Mouse (Mus musculus): Measurements from ENCODE around the gene Ppp1r35.
"Not testable (repeated sequence)": the region's sequence is repeated elsewhere in the genome, so short reads cannot be mapped to it uniquely, and the experiment has no call there.

The Ppp1r35 gene

DNA sequence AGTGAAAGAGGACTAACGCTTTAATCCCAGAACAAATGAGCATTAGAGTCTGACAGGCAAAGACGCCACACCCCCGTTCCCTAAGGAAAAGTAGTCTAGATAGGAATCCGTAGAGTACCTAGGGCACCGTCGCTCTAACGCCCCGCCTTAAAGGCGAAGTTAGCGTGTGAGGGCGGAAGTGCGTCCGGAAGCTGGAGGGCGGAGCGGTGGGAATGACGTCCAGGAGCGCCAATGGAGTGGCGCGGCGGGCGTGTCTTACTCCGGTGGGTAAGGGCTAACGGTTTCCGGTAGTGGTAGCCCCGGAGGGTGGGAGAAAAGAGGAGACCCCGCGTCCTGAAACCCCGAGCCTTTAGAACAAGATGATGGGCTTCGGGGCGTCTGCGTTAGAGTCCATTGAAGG is at the start of gene Ppp1r35:
Gene Ppp1r35, plus strand, starts transcription at position 215 of the 400 bp plus-strand sequence.
- peak; percentile 96 for DNase-seq (ENCODE audit: extremely low spot score)

DNA sequence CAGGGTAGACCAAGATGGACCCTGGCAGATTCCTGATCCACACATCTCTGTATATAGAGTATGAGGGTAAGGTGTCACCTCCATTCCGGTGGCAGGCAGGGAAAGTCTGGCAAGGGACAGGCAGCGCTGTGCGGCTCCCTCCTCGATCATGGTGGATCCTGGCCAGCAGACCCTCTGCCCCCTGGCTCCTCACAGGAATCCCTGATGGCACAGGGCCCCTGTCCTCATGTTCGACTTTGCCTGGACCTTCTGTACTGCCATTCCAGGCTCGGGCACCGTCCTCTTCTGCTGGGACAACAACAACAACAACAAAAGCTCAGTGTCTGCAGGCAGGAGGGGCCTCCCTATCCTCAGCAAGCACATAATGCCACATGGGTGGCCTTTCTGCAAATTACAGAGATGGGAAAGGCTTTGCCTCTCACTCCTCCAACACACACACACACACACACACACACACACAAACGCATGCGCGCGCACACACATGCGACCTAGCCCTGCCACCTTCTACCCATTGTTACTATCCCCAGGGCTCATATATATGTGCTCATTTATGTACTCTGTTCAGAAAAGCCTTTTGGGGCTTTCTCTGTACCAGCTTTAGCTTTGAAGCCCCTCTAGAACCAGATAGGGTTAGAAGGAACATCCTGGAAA is 44.9 kb upstream of the Ppp1r35 start:
- no peak for DNase-seq (ENCODE audit: extremely low spot score)

GRCm38 (mm10) chr5:137734289-137735061 is 44.2 kb upstream of the Ppp1r35 start:
- DNase-seq (ENCODE audit: extremely low spot score): peak; percentile 77

DNA sequence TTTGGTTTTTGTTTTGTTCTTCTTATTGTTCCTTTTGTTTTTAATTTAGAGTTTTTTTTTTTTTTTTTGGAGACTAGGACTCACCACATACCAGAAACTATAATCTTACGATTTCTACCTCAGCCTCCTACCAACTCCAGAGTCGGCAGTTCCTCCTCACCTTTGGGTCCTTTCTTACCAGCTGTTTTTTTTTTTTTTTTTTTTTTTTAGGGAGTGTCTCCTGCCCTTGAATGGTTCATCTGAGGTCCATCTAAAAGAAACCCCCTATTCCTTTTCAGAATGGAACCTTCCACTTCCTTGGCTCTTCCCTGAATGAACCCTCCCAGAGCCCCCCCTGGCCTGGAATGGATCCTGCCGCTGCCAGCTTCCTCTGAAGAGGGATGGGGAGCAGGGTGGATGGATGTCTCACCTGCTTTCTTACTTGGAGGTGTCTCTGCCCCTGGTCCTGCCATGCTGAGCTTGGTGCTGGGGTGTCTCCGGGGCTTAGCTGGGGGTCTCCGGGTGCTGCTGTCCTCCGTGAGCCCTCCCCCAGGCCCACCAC is 41.2 kb upstream of the Ppp1r35 start:
- DNase-seq (ENCODE audit: extremely low spot score): no peak

DNA sequence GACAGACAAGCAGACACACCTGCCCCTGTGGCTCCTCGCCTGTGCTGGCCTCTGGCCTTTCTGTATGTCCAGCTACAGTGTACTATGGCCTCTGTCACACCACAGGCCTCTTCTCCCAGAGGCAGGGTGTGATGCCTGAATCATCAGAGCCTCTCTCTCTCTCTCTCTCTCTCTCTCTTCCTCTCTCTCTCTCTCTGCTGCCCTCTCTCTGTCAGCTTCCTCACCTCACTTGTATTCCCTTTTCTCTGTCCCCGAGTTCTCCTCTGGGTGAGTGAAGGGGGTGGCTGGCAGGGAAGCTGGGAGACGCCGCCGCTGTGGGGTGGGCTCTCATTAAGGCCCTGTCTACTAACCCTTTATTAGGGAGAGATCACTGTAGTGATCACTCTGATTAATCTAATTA is 40.1 kb upstream of the Ppp1r35 start:
- DNase-seq (ENCODE audit: extremely low spot score): no peak

GRCm38 (mm10) chr5:137739471-137739870 is 39.2 kb upstream of the Ppp1r35 start:
- DNase-seq (ENCODE audit: extremely low spot score): no peak

GRCm38 (mm10) chr5:137740506-137740905 is 38.1 kb upstream of the Ppp1r35 start:
- no peak for DNase-seq (ENCODE audit: extremely low spot score)

DNA sequence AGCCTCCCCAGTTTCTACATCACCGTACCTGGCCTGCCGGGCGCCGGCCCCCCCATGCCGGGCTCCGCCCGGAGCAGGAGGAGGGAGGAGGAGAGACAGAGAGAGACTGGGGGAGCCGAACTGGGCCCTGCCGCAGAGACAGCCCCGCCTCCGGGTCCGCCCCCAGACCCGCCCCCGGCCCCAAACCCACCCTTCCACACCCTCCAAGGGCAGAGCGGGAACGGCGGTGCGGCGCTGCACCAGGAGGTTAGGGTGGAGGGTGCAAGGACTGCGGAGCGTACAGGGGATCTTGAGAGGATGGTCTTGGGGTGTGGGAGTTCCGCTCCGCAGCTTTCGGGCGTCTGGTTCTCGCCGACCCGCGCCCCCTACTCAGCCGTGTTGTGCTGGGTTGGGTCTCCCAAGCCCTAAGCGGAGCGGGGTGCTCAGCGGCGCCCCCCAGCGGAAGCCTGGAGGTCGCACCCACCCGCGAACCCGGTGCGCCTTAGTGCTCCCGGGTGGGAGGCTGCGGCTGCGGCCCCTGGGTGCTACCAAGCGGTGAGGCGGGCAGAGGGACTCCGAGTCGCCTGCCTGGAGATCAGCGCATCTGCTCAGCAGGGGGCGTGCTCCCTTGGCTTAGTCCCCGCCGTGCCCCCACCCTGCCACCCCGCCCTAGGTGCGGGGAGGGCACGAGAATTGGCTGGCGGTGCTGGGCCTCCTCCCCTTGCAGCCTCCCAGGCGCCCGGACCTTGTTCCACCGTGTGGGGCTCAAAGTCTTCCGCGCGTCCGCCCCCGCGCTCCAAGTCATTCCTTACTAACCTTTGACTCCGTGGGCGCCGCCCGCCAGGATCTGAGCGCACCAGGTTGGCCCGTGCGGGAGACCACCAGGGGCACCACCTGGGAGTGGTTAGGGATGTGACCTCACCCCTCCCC is 37.4 kb upstream of the Ppp1r35 start, which contains the start of gene Nyap1:
Gene Nyap1, minus strand, starts transcription at position 585 of the 909 bp plus-strand sequence.
- DNase-seq (ENCODE audit: extremely low spot score): peak; percentile 90

DNA sequence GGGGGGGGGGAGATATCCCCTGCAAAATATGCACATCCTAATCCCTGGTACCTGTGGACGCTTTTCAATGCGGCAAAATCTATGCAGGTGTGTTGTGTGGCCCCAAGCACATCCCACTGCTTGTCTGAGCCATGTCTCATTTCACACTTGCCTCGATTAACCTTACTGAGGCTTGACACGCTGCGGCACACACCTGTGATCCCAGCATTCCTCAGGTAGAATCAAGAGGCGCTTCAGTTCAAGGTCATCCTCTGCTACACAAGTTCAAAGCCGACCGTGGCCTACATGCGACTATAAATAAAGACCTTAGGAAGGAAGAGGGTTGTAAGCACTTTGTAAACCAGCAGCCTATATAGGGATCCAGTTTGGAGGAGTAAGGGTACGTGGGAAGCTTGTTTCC is 36.6 kb upstream of the Ppp1r35 start:
- DNase-seq (ENCODE audit: extremely low spot score): no peak

DNA sequence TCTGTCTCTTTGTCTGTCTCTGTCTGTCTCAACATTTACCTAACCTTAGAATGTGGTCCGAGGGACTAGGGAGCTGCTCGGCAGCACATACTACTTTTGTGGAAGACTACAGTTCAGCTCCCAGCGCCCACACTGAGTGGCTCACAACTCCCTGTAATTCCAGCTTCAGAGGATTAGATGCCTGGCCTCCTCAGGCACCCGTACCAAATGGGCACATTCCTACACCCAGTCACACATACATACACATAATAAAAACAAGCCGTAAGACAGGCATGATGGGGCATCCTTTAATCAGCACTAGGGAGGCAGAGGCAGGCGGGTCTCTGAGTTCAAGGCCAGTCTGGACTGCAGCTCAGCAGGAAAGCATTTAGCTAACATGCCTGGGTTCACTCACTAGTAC is 35.8 kb upstream of the Ppp1r35 start:
- no peak for DNase-seq (ENCODE audit: extremely low spot score)

DNA sequence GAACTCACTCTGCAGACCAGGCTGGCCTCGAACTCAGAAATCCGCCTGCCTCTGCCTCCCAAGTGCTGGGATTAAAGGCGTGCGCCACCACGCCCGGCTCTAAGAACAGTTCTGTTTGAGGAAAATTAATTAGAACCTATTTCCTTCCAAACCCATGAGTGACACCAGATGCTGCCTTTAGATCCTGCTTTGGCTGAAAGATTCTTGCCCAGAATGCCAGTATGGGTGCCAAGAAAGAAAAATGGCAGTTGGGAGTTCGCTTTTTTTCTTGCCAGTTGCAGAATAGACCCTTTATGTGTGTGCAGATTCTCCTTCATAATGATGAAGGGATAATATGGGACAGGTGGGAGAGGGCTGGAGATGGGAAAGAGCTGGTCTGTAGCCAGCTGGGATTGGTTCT is 34.5 kb upstream of the Ppp1r35 start:
- DNase-seq (ENCODE audit: extremely low spot score): no peak

DNA sequence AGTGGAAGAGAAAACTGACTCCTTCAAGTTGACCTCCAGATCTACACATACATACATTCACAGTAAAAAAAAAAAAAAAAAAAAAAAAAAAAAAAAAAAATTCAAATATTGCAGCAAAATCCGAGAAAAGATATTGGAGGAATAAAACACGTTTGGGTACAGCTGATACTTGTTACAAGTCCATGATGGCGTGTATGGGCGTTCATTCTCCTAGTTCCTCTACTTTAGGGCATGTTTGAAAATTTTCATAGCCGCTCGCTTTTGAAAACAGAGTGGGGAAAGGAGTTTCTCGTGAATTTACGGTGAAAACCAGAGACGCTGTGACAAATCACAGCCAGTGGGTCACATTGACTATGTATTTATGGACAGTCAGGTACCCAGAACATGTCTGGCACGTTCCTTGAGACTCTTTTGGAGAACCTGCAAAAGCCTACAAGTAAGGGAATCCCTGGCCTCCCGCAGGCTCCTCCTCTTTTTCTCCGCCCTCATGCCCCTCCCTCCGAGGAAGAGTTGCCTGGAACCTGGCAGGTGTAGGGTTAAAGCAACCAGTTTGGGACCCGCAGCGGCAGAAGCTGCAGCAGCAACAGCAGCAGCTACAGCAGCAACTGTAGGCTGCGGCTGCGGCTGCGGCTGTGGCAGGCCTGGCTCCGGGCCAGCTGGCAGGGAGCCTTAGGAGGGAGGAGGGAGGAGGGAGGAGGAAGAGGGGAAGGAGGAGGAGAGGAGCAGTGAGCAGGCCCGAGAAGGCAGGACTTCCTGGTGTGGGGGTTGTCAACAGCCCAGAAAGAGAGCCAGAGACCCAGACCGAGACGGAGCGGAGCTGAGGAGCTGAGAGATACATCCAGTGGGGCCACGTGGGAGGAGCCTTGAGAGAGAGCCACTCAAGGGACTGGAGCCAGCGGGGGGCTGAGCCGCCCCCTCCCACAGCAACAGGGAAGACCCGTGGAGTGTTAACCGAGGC is 33.2 kb upstream of the Ppp1r35 start, which contains the start of gene Tsc22d4:
Gene Tsc22d4, plus strand, starts transcription at position 517 of the 958 bp plus-strand sequence.
- DNase-seq (ENCODE audit: extremely low spot score): peak; percentile 90

- DNase-seq (ENCODE audit: extremely low spot score): peak; percentile 67
These were observed 32.3 kb upstream of the Ppp1r35 start for GRCm38 (mm10) chr5:137746282-137746850.

- DNase-seq (ENCODE audit: extremely low spot score): no peak
These were observed 31.8 kb upstream of the Ppp1r35 start for GRCm38 (mm10) chr5:137746851-137747325.

DNA sequence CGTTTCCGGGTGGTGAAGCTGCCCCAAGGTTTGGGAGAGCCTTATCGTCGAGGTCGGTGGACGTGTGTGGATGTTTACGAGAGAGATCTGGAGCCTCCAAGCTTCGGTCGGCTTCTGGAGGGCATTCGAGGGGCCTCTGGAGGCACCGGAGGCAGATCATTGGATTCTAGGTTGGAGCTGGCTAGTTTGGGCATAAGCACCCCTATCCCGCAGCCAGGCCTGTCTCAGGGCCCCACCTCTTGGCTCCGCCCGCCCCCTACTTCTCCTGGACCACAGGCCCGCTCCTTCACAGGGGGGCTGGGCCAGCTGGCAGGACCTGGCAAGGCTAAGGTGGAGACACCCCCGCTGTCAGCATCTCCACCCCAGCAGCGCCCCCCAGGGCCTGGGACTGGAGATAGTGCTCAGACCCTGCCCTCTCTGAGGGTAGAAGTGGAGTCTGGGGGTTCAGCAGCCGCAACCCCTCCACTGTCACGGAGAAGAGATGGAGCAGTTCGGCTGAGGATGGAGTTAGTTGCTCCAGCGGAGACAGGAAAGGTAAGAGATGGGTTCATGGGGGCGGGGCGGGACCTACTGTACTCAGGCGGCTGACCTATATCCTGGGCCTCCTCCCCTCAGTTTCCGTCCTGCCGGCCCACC is 31.2 kb upstream of the Ppp1r35 start:
- DNase-seq (ENCODE audit: extremely low spot score): peak; percentile 50

DNA sequence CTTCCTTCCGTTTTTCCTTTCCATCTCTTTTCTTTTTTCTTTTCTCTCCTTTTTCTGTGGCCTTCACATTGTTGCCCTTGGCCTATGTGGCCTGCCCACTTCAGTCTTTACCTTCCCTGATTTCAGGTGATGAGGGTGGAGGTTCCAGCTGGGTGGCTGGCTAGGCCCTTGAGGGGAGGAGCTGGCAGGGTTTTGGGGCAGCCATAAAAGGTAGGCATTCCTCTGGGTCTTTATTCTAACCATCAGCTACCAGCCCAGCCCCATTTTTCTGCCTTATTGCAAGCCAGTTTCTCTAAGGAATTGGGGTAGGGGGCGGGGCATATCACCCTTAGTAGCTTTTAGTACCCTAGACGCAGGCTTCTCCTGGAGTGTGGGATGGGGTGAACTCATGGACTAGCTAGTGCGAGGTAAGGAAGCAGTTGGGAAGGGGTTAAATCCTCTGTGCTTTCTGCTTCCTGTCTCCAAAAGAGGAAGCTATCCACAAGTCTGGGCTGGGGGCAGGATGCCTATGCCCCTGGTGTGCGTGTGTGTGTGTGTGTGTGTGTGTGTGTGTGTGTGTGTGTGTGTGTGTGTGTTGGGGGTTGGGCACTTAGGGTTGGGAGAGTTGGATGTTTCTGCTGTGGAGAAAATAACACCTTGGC is 30.4 kb upstream of the Ppp1r35 start:
- no peak for DNase-seq (ENCODE audit: extremely low spot score)

DNA sequence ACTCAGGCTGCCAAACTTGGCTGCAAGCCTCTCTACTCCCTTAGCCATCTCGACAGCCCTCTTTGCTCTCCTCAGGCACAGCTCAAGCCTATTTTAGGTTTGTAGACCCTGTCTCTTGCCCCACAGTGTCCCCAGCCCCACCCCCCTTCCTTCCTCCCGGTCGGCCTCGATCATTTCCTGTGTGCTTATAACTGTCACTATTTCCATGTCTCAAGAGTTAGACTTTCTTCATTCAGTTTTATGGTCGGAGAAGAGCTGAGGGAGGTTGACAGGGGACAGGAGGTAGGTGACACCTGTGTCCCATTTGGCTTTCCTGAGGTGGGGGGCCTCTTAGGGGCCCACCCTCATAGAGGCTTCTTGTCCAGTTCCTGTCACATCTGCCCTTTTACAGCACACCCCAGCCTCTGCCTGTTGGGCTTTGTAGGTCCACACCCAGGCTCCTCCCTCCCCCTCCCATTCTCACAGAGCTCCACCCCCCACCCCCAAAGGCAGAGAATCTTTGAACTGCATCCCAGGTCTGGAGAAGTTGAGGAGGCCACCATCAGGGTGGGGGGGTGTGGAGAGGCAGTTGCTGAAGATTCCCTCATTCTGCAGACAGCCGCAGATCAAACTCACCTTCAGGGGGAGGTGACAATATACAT is 29.3 kb upstream of the Ppp1r35 start:
- DNase-seq (ENCODE audit: extremely low spot score): no peak

DNA sequence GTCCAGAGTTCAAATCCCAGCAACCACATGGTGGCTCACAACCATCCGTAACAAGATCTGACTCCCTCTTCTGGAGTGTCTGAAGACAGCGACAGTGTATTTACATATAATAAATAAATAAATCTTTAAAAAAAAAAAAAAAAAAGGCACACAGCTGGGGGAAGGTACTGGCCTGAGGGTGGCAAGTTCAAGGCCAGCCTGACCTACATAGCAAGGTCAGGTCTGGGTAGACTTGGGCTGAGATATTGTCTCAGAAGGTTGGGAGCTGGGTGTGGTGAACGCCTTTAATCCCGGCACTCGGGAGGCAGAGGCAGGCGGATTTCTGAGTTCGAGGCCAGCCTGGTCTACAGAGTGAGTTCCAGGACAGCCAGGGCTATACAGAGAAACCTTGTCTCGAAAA is 28.4 kb upstream of the Ppp1r35 start:
- DNase-seq (ENCODE audit: extremely low spot score): not testable (repeated sequence)
